Mouse (Mus musculus) hindbrain, embryonic 13.5 days (tissue): Measurements from ENCODE around the gene Krtap2-4. TPM values are rescaled to one million over a fixed set of nuclear protein-coding genes. Genes with fewer than 3 reads are reported as not detected.
"Not testable (repeated sequence)": the region's sequence is repeated elsewhere in the genome, so short reads cannot be mapped to it uniquely, and the experiment has no call there.

Experiments used
- ATAC-seq: fragments of 200-750 bp; cut with Nextera tagmentation; 2 replicates; pipeline ENCODE4 v1.8.0; 2017; ENCODE audit warnings: moderate TSS enrichment; ENCODE audit not compliant: low FRiP score
- H3K27ac ChIP-seq: fragments of 300-500 bp; sonication (generic); 2 replicates; pipeline ENCODE4 v1.5.1; 2015; ENCODE audit warnings: inconsistent platforms, mild to moderate bottlenecking, moderate library complexity
- H3K27me3 ChIP-seq: fragments of 300-500 bp; sonication (generic); 2 replicates; pipeline ENCODE4 v1.6.1; 2015; ENCODE audit warnings: mild to moderate bottlenecking, inconsistent platforms
- H3K36me3 ChIP-seq: fragments of 300-500 bp; sonication (generic); 2 replicates; pipeline ENCODE4 v1.6.1; 2015; ENCODE audit warnings: mild to moderate bottlenecking, inconsistent platforms
- H3K4me1 ChIP-seq: fragments of 300-500 bp; sonication (generic); replicated peaks from 2 replicates; pipeline ENCODE4 v1.6.1; 2015; ENCODE audit warnings: inconsistent platforms
- H3K4me2 ChIP-seq: fragments of 300-500 bp; sonication (generic); 2 replicates; pipeline ENCODE4 v1.6.1; 2015; ENCODE audit warnings: inconsistent platforms, mild to moderate bottlenecking, moderate library complexity
- H3K4me3 ChIP-seq: fragments of 300-500 bp; sonication (generic); 2 replicates; pipeline ENCODE4 v1.5.1; 2015; ENCODE audit warnings: mild to moderate bottlenecking, inconsistent platforms
- H3K9ac ChIP-seq: fragments of 300-500 bp; sonication (generic); 2 replicates; pipeline ENCODE4 v1.6.1; 2015; ENCODE audit warnings: mild to moderate bottlenecking, inconsistent platforms
- H3K9me3 ChIP-seq: fragments of 300-500 bp; sonication (generic); 2 replicates; pipeline ENCODE4 v1.6.1; 2016; ENCODE audit warnings: inconsistent platforms
- WGBS: fragments of 180-500 bp; shearing (Covaris S2); methylation state at CpG from one replicate; pipeline ENCODE4 v1.1.7; 2015; 5-methylcytosine and 5-hydroxymethylcytosine counted together
- polyA plus RNA-seq: library from polyadenylated mRNA; unstranded; fragments of >200 nt; fragmentation: Nextera tagmentation; extraction: Ambion mirVana; gene quantifications from 2 replicates; pipeline ENCODE4 v1.2.1, GENCODE M21; 2015

Gene Krtap2-4
- polyA plus RNA-seq, 1 experiment from 2014 or later, result not detected

GRCm38 (mm10) chr11:99630890-99631289, 16.2 kb upstream of the Krtap2-4 start:
- H3K27me3 ChIP-seq, result no peaks in the 10 kb centered on the region
- 84% methylated on average over 3 of the region's 3 CpGs for WGBS
- ATAC-seq, result no peak

GRCm38 (mm10) chr11:99628138-99628537, 13.5 kb upstream of the Krtap2-4 start, which contains the start of gene Krtap4-1:
Gene Krtap4-1 (minus strand): TSS chr11:99628238.
- ATAC-seq, result no peak
- Histone ChIP-seq H3K4me3 (no peak within 1 kb of the TSS), H3K36me3 (no peaks in the 10 kb centered on the region), H3K27me3 (no peaks in the 10 kb centered on the region), H3K9me3 (no peaks in the 10 kb centered on the region), H3K9ac (no peak within 1 kb of the TSS), H3K27ac (no peak within 1 kb of the TSS), H3K4me2 (no peak within 1 kb of the TSS), H3K4me1 (no peaks in the 10 kb centered on the region)
- 86% methylated on average over 4 of the region's 4 CpGs for WGBS

More at GRCm38 (mm10) chr11:99630890-99631289, 16.2 kb upstream of the Krtap2-4 start:
- H3K27ac ChIP-seq, result no peak overlapping the region
- H3K9me3 ChIP-seq, result no peaks in the 10 kb centered on the region
- no peak overlapping the region for H3K4me3 ChIP-seq
- no peak overlapping the region for H3K4me2 ChIP-seq
- H3K36me3 ChIP-seq, result no peaks in the 10 kb centered on the region
- H3K4me1 ChIP-seq, result no peaks in the 10 kb centered on the region
- no peak overlapping the region for H3K9ac ChIP-seq

GRCm38 (mm10) chr11:99620335-99620734, 5.7 kb upstream of the Krtap2-4 start, which contains the start of gene Gm11562:
Gene Gm11562 (minus strand): TSS chr11:99620435.
- no peak within 1 kb of the TSS for H3K4me3 ChIP-seq
- H3K4me2 ChIP-seq, result no peak within 1 kb of the TSS
- H3K4me1 ChIP-seq, result no peaks in the 10 kb centered on the region
- WGBS, result 96% methylated on average over 2 of the region's 2 CpGs
- no peaks in the 10 kb centered on the region for H3K36me3 ChIP-seq
- no peak within 1 kb of the TSS for H3K9ac ChIP-seq
- H3K9me3 ChIP-seq, result no peaks in the 10 kb centered on the region
- no peak for ATAC-seq
- H3K27ac ChIP-seq, result no peak within 1 kb of the TSS
- no peaks in the 10 kb centered on the region for H3K27me3 ChIP-seq

- H3K36me3 ChIP-seq, H3K4me1 ChIP-seq, H3K4me3 ChIP-seq, H3K27ac ChIP-seq, H3K9ac ChIP-seq, H3K9me3 ChIP-seq, ATAC-seq, H3K4me2 ChIP-seq, H3K27me3 ChIP-seq: not testable (repeated sequence)
- 88% methylated on average over 1 of the region's 2 CpGs for WGBS
These were observed 4.6 kb downstream of the Krtap2-4 start, which contains the start of gene Gm11937 for GRCm38 (mm10) chr11:99610089-99610488. Gene Gm11937 (minus strand): TSS chr11:99610189.

- 82% methylated on average over 1 of the region's 1 CpGs for WGBS
- ATAC-seq, result no peak
- H3K9me3 ChIP-seq, result no peaks in the 10 kb centered on the region
These were observed 5.5 kb downstream of the Krtap2-4 start for GRCm38 (mm10) chr11:99609126-99609525.

GRCm38 (mm10) chr11:99603208-99603607, 11.4 kb downstream of the Krtap2-4 start, which contains the start of gene Gm11938:
Gene Gm11938 (minus strand): TSS chr11:99603308.
- not testable (repeated sequence) for H3K27me3 ChIP-seq, ATAC-seq, H3K36me3 ChIP-seq, H3K4me3 ChIP-seq, H3K9ac ChIP-seq, H3K4me1 ChIP-seq, H3K9me3 ChIP-seq, H3K4me2 ChIP-seq, H3K27ac ChIP-seq
- 83% methylated on average over 1 of the region's 1 CpGs for WGBS

More at GRCm38 (mm10) chr11:99609126-99609525, 5.5 kb downstream of the Krtap2-4 start:
- no peaks in the 10 kb centered on the region for H3K36me3 ChIP-seq
- no peaks in the 10 kb centered on the region for H3K27me3 ChIP-seq
- H3K27ac ChIP-seq, result no peak overlapping the region
- no peak overlapping the region for H3K4me3 ChIP-seq
- H3K4me2 ChIP-seq, result no peak overlapping the region
- no peaks in the 10 kb centered on the region for H3K4me1 ChIP-seq
- H3K9ac ChIP-seq, result no peak overlapping the region

GRCm38 (mm10) chr11:99597742-99598141, 16.9 kb downstream of the Krtap2-4 start, which contains the start of gene Krtap9-3:
Gene Krtap9-3 (minus strand): TSS chr11:99598105.
- WGBS, result 83% methylated on average over 6 of the region's 6 CpGs
- H3K27ac ChIP-seq, H3K4me2 ChIP-seq, H3K27me3 ChIP-seq, H3K9me3 ChIP-seq, ATAC-seq, H3K4me3 ChIP-seq, H3K4me1 ChIP-seq, H3K9ac ChIP-seq, H3K36me3 ChIP-seq: not testable (repeated sequence)

- H3K27me3 ChIP-seq, result no peaks in the 10 kb centered on the region
- 89% methylated on average over 6 of the region's 6 CpGs for WGBS
- no peaks in the 10 kb centered on the region for H3K4me1 ChIP-seq
- no peaks in the 10 kb centered on the region for H3K9me3 ChIP-seq
- no peaks in the 10 kb centered on the region for H3K36me3 ChIP-seq
- H3K27ac ChIP-seq, result no peak within 1 kb of the TSS
- no peak within 1 kb of the TSS for H3K9ac ChIP-seq
- ATAC-seq, result no peak
- H3K4me2 ChIP-seq, result no peak within 1 kb of the TSS
- H3K4me3 ChIP-seq, result no peak within 1 kb of the TSS
These were observed 23.7 kb downstream of the Krtap2-4 start, which contains the start of gene Krtap1-3 for GRCm38 (mm10) chr11:99590981-99591380. Gene Krtap1-3 (minus strand): TSS chr11:99591339.

GRCm38 (mm10) chr11:99585096-99585495, 29.6 kb downstream of the Krtap2-4 start:
- Histone ChIP-seq H3K27me3 (no peaks in the 10 kb centered on the region), H3K4me1 (no peaks in the 10 kb centered on the region), H3K9ac (no peak overlapping the region), H3K4me3 (no peak overlapping the region), H3K4me2 (no peak overlapping the region), H3K9me3 (no peaks in the 10 kb centered on the region), H3K36me3 (no peaks in the 10 kb centered on the region), H3K27ac (no peak overlapping the region)
- 93% methylated on average over 7 of the region's 7 CpGs for WGBS
- ATAC-seq, result no peak

- 83% methylated on average over 5 of the region's 5 CpGs for WGBS
- no peaks in the 10 kb centered on the region for H3K36me3 ChIP-seq
- no peak within 1 kb of the TSS for H3K9ac ChIP-seq
- H3K27me3 ChIP-seq, result no peaks in the 10 kb centered on the region
- no peak within 1 kb of the TSS for H3K27ac ChIP-seq
- no peaks in the 10 kb centered on the region for H3K4me1 ChIP-seq
- H3K9me3 ChIP-seq, result no peaks in the 10 kb centered on the region
- H3K4me3 ChIP-seq, result no peak within 1 kb of the TSS
- ATAC-seq, result no peak
- no peak within 1 kb of the TSS for H3K4me2 ChIP-seq
These were observed 31.4 kb downstream of the Krtap2-4 start, which contains the start of gene Krtap1-4 for GRCm38 (mm10) chr11:99583245-99583704. Gene Krtap1-4 (minus strand): TSS chr11:99583654.

GRCm38 (mm10) chr11:99581564-99581963, 33.1 kb downstream of the Krtap2-4 start:
- no peak for ATAC-seq
- WGBS, result 89% methylated on average over 6 of the region's 6 CpGs
- H3K27ac ChIP-seq, result no peak overlapping the region

GRCm38 (mm10) chr11:99581051-99581450, 33.6 kb downstream of the Krtap2-4 start:
- H3K9ac ChIP-seq, result no peak overlapping the region
- WGBS, result 95% methylated on average over 5 of the region's 5 CpGs
- H3K9me3 ChIP-seq, result no peaks in the 10 kb centered on the region
- no peaks in the 10 kb centered on the region for H3K4me1 ChIP-seq
- H3K4me2 ChIP-seq, result no peak overlapping the region
- H3K36me3 ChIP-seq, result no peaks in the 10 kb centered on the region
- no peak overlapping the region for H3K4me3 ChIP-seq
- ATAC-seq, result no peak
- no peak overlapping the region for H3K27ac ChIP-seq
- no peaks in the 10 kb centered on the region for H3K27me3 ChIP-seq

More at GRCm38 (mm10) chr11:99581564-99581963, 33.1 kb downstream of the Krtap2-4 start:
- no peak overlapping the region for H3K4me2 ChIP-seq
- no peak overlapping the region for H3K4me3 ChIP-seq
- H3K9ac ChIP-seq, result no peak overlapping the region
- H3K36me3 ChIP-seq, result no peaks in the 10 kb centered on the region
- H3K27me3 ChIP-seq, result no peaks in the 10 kb centered on the region
- no peaks in the 10 kb centered on the region for H3K9me3 ChIP-seq
- H3K4me1 ChIP-seq, result no peaks in the 10 kb centered on the region

- Histone ChIP-seq H3K9me3 (no peaks in the 10 kb centered on the region), H3K9ac (no peak within 1 kb of the TSS), H3K4me1 (no peaks in the 10 kb centered on the region), H3K27ac (no peak within 1 kb of the TSS), H3K4me2 (no peak within 1 kb of the TSS), H3K4me3 (no peak within 1 kb of the TSS), H3K36me3 (no peaks in the 10 kb centered on the region), H3K27me3 (no peaks in the 10 kb centered on the region)
- no peak for ATAC-seq
- WGBS, result 85% methylated on average over 6 of the region's 6 CpGs
These were observed 34.0 kb downstream of the Krtap2-4 start, which contains the start of gene Krtap1-5 for GRCm38 (mm10) chr11:99580636-99581035. Gene Krtap1-5 (minus strand): TSS chr11:99581016.
